Mouse (Mus musculus): Measurements from ENCODE around the gene Adad1. TPM values are rescaled to one million over a fixed set of nuclear protein-coding genes. Genes with fewer than 3 reads are reported as not detected.

Gene Adad1
- total and polyA plus RNA-seq, 3 experiments = not detected

GRCm38 (mm10) chr3:37084860-37085259 is 21.5 kb downstream of the Adad1 start:
- in situ Hi-C loops (cut with MboI; ENCODE audit: low pct_ligation_motif_present, low pct_unique_long_range_greater_than_20kb, low sequenced_read_pairs) = loop anchor here (5.0 kb wide), 1 partner anchor 117 kb away; no protein-coding TSS in a partner anchor
- H3K36me3 ChIP-seq (replicated peaks in 1 of 2; ENCODE audit: control insufficient read depth in 1 of 2, insufficient read depth in 1 of 2, low read length in 1 of 2) = no peaks in the 10 kb centered on the region
- no peak for TF ChIP-seq SMC3 (IDR thresholded peaks at IDR 0.05; ENCODE audit: low read depth, low read length)
- TF ChIP-seq UBTF (IDR thresholded peaks at IDR 0.05; ENCODE audit: low read depth, low read length) = no peak
- no peak for TF ChIP-seq JUN (IDR thresholded peaks at IDR 0.05; ENCODE audit: insufficient read depth, low read depth, low read length)
- no peak for TF ChIP-seq ELF1 (IDR thresholded peaks at IDR 0.05; ENCODE audit: low read depth, low read length)
- no peak for TF ChIP-seq SIN3A (IDR thresholded peaks at IDR 0.05; ENCODE audit: low read length)
- TF ChIP-seq RCOR1 (conservative IDR thresholded peaks at IDR 0.05; ENCODE audit: low read depth, low read length) = no peak
- no peak for TF ChIP-seq POLR2A (IDR thresholded peaks at IDR 0.05; ENCODE audit: low read depth, low read length)
- no peak for TF ChIP-seq E2F4 (IDR thresholded peaks at IDR 0.05; ENCODE audit: insufficient replicate concordance, low read depth, low read length)
- TF ChIP-seq NELFE (IDR thresholded peaks at IDR 0.05; ENCODE audit: low read depth, low read length) = no peak
- no peaks in the 10 kb centered on the region for H3K4me1 ChIP-seq (ENCODE audit: control insufficient read depth in 1 of 2, insufficient read depth in 2 of 2)
- DNase-seq (ENCODE audit: extremely low read depth) = no peak
- H3K4me3 ChIP-seq (replicated peaks in 1 of 3; ENCODE audit: low read depth in 2 of 3, low read length in 2 of 3, poor library complexity in 1 of 3) = no peak overlapping the region
- dilution Hi-C loops (cut with MboI; ENCODE audit: extremely low pct_ligation_motif_present, extremely low pct_unique_long_range_greater_than_20kb, low sequenced_read_pairs) = no loop called here
- no peak overlapping the region for H3K4me2 ChIP-seq (ENCODE audit: insufficient read depth, low read depth, poor library complexity, severe bottlenecking)
- H3K79me2 ChIP-seq (replicated peaks; ENCODE audit: control insufficient read depth, extremely low read depth, insufficient read depth, poor library complexity, severe bottlenecking) = no peaks in the 10 kb centered on the region
- no peaks in the 10 kb centered on the region for H3K9me3 ChIP-seq (replicated peaks; ENCODE audit: low read length)
- H3K9ac ChIP-seq (ENCODE audit: insufficient read depth, low read depth) = no peak overlapping the region
- no peak overlapping the region for H3K27ac ChIP-seq (ENCODE audit: insufficient read depth, low read depth)
- no peaks in the 10 kb centered on the region for H3K27me3 ChIP-seq (replicated peaks)

- Histone ChIP-seq H3K9me3 (replicated peaks; ENCODE audit: low read length) (no peaks in the 10 kb centered on the region), H3K79me2 (replicated peaks; ENCODE audit: control insufficient read depth, extremely low read depth, insufficient read depth, poor library complexity, severe bottlenecking) (no peaks in the 10 kb centered on the region), H3K4me1 (ENCODE audit: control insufficient read depth in 1 of 2, insufficient read depth in 2 of 2) (no peaks in the 10 kb centered on the region), H3K36me3 (replicated peaks in 1 of 2; ENCODE audit: control insufficient read depth in 1 of 2, insufficient read depth in 1 of 2, low read length in 1 of 2) (no peaks in the 10 kb centered on the region), H3K4me3 (replicated peaks in 1 of 3; ENCODE audit: low read depth in 2 of 3, low read length in 2 of 3, poor library complexity in 1 of 3) (no peak overlapping the region), H3K4me2 (ENCODE audit: insufficient read depth, low read depth, poor library complexity, severe bottlenecking) (no peak overlapping the region), H3K9ac (ENCODE audit: insufficient read depth, low read depth) (no peak overlapping the region), H3K27me3 (replicated peaks) (no peaks in the 10 kb centered on the region), H3K27ac (ENCODE audit: insufficient read depth, low read depth) (no peak overlapping the region)
- dilution Hi-C loops (cut with MboI; ENCODE audit: extremely low pct_ligation_motif_present, extremely low pct_unique_long_range_greater_than_20kb, low sequenced_read_pairs) (no loop called here), in situ Hi-C loops (cut with MboI; ENCODE audit: low pct_ligation_motif_present, low pct_unique_long_range_greater_than_20kb, low sequenced_read_pairs) (no loop called here)
- TF ChIP-seq MAZ (IDR thresholded peaks at IDR 0.05; ENCODE audit: low read depth, low read length) (no peak), E2F4 (IDR thresholded peaks at IDR 0.05; ENCODE audit: insufficient replicate concordance, low read depth, low read length) (no peak), MYC (IDR thresholded peaks at IDR 0.05; ENCODE audit: low read depth, low read length) (no peak), JUND (conservative IDR thresholded peaks at IDR 0.05; ENCODE audit: low read depth, low read length) (no peak), POLR2A (IDR thresholded peaks at IDR 0.05; ENCODE audit: low read depth, low read length) (no peak), BHLHE40 (IDR thresholded peaks at IDR 0.05; ENCODE audit: low read depth, low read length) (no peak)
- DNase-seq (ENCODE audit: extremely low read depth) = no peak
Observed at GRCm38 (mm10) chr3:37090721-37091120, 27.4 kb downstream of the Adad1 start.

GRCm38 (mm10) chr3:37125655-37126054 is 62.3 kb downstream of the Adad1 start, which contains the start of gene Il2:
Il2 (minus strand) TSS chr3:37125959.
- no peaks in the 10 kb centered on the region for H3K27me3 ChIP-seq (replicated peaks)
- no peaks in the 10 kb centered on the region for H3K9me3 ChIP-seq (replicated peaks; ENCODE audit: low read length)
- dilution Hi-C loops (cut with MboI; ENCODE audit: extremely low pct_ligation_motif_present, extremely low pct_unique_long_range_greater_than_20kb, low sequenced_read_pairs) = no loop called here
- no peak within 1 kb of the TSS for H3K9ac ChIP-seq (ENCODE audit: insufficient read depth, low read depth)
- no peak within 1 kb of the TSS for H3K4me2 ChIP-seq (ENCODE audit: insufficient read depth, low read depth, poor library complexity, severe bottlenecking)
- no peak for DNase-seq (ENCODE audit: extremely low read depth)
- H3K79me2 ChIP-seq (replicated peaks; ENCODE audit: control insufficient read depth, extremely low read depth, insufficient read depth, poor library complexity, severe bottlenecking) = no peaks in the 10 kb centered on the region
- H3K27ac ChIP-seq (ENCODE audit: insufficient read depth, low read depth) = no peak within 1 kb of the TSS
- peaks cover 2 to 18% of the 10 kb centered on the region in 2 experiments; a peak in 2 of 4 replicates for H3K4me1 ChIP-seq (ENCODE audit: control insufficient read depth in 1 of 2, insufficient read depth in 2 of 2)
- H3K36me3 ChIP-seq (replicated peaks in 1 of 2; ENCODE audit: control insufficient read depth in 1 of 2, insufficient read depth in 1 of 2, low read length in 1 of 2) = no peaks in the 10 kb centered on the region
- TF ChIP-seq NRF1 (IDR thresholded peaks at IDR 0.05; ENCODE audit: low read depth, low read length) = no peak
- no peak for TF ChIP-seq BHLHE40 (IDR thresholded peaks at IDR 0.05; ENCODE audit: low read depth, low read length)
- TF ChIP-seq MEF2A (IDR thresholded peaks at IDR 0.05; ENCODE audit: borderline replicate concordance, low read depth, low read length) = no peak
- no peak for TF ChIP-seq JUN (IDR thresholded peaks at IDR 0.05; ENCODE audit: insufficient read depth, low read depth, low read length)
- no peak for TF ChIP-seq POLR2AphosphoS2 (IDR thresholded peaks at IDR 0.05; ENCODE audit: low read depth, low read length)
- TF ChIP-seq RAD21 (IDR thresholded peaks at IDR 0.05; ENCODE audit: low read depth, low read length) = no peak
- no peak for TF ChIP-seq MXI1 (IDR thresholded peaks at IDR 0.05; ENCODE audit: low read depth, low read length)
- no peak for TF ChIP-seq PAX5 (IDR thresholded peaks at IDR 0.05; ENCODE audit: low read length)
- TF ChIP-seq SIN3A (IDR thresholded peaks at IDR 0.05; ENCODE audit: low read length) = no peak
- H3K4me3 ChIP-seq (replicated peaks in 1 of 3; ENCODE audit: low read depth in 2 of 3, low read length in 2 of 3, poor library complexity in 1 of 3) = no peak within 1 kb of the TSS
- in situ Hi-C loops (cut with MboI; ENCODE audit: low pct_ligation_motif_present, low pct_unique_long_range_greater_than_20kb, low sequenced_read_pairs) = no loop called here
